Mouse (Mus musculus) CH12.LX (cell line): ENCODE measurements around the gene Nkx6-2.

Experiments
- BHLHE40 ChIP-seq: IDR thresholded peaks from 2 replicates; pipeline ENCODE4 v1.6.1; 2011; ENCODE audit warnings: mild to moderate bottlenecking, low read depth, low read length, improper control_type of control experiment
- GABPA ChIP-seq: IDR thresholded peaks from 2 replicates; pipeline ENCODE4 v1.6.1; 2012; ENCODE audit warnings: low read depth, low read length, improper control_type of control experiment, inconsistent platforms; ENCODE audit not compliant: insufficient replicate concordance
- JUND ChIP-seq: conservative IDR thresholded peaks from 2 replicates; pipeline ENCODE4 v1.6.1; 2011; ENCODE audit warnings: low read depth, low read length, improper control_type of control experiment
- MEF2A ChIP-seq: IDR thresholded peaks from 2 replicates; pipeline ENCODE4 v1.6.1; 2014; ENCODE audit warnings: low read depth, mild to moderate bottlenecking, inconsistent platforms, low read length, improper control_type of control experiment, borderline replicate concordance
- MYC ChIP-seq: IDR thresholded peaks from 2 replicates; pipeline ENCODE4 v1.6.1; 2011; ENCODE audit warnings: low read depth, mild to moderate bottlenecking, improper control_type of control experiment, low read length
- POLR2A ChIP-seq: IDR thresholded peaks from 2 replicates; pipeline ENCODE4 v1.6.1; 2011; ENCODE audit warnings: low read depth, mild to moderate bottlenecking, improper control_type of control experiment, low read length
- USF2 ChIP-seq: conservative IDR thresholded peaks from 2 replicates; pipeline ENCODE4 v1.6.1; 2011; ENCODE audit warnings: low read depth, low read length, improper control_type of control experiment

DNA sequence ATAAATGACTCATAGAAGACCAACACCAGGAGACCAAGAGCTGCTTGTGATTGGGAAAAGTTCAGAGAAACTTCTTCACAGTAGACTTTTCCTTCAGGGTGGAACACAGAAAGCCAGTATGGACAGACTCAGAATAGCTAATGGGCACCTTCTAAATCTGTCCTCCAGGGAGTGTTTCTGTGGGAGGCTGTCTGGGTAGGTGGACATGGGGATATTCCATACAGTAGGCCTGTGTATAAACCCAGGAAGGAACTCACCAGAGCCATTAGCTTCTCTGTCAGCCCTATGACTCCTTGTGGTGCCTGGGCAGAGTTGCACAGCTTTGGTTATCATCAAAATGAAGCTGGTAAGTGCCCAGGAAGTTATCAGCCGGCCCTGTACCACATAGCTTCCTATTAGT lies 42.0 kb downstream of the Nkx6-2 start:
- no peak for TF ChIP-seq MYC
- no peak for TF ChIP-seq GABPA
- no peak for TF ChIP-seq USF2
- TF ChIP-seq MEF2A, result no peak
- no peak for TF ChIP-seq BHLHE40
- no peak for TF ChIP-seq POLR2A
- TF ChIP-seq JUND, result no peak
